Mouse (Mus musculus) liver, embryonic 14.5 days (tissue): ENCODE data around the gene Tmem131l. TPM values are rescaled to one million over a fixed set of nuclear protein-coding genes. Genes with fewer than 3 reads are reported as not detected.

Experiments used
- ATAC-seq: fragments of 200-750 bp; cut with Nextera tagmentation; 2 replicates; pipeline ENCODE4 v1.8.0; 2017; ENCODE audit warnings: moderate number of reproducible peaks, mild to moderate bottlenecking, moderate library complexity; ENCODE audit not compliant: insufficient read depth
- DNase-seq, 3 experiments: peaks; one replicate each; pipeline ENCODE4 v3.0.0-alpha.2; 2012 to 2013; ENCODE audit warnings: low read depth in 3 of 3, low spot score in 3 of 3
- H3K27ac ChIP-seq: fragments of 300-500 bp; sonication (generic); 2 replicates; pipeline ENCODE4 v1.5.1; 2014; ENCODE audit warnings: moderate library complexity, mild to moderate bottlenecking, control low read depth, inconsistent platforms
- H3K27me3 ChIP-seq: fragments of 300-500 bp; sonication (generic); 2 replicates; pipeline ENCODE4 v1.6.1; 2014; ENCODE audit warnings: mild to moderate bottlenecking, low read length, moderate library complexity; ENCODE audit not compliant: control insufficient read depth, insufficient read depth
- H3K36me3 ChIP-seq: fragments of 300-500 bp; sonication (generic); replicated peaks from 2 replicates; pipeline ENCODE4 v1.6.1; 2014; ENCODE audit warnings: low read depth; ENCODE audit not compliant: control insufficient read depth, insufficient read depth
- H3K4me1 ChIP-seq, 2 experiments: fragments of 200-500 bp in 1 of 2; fragments of 300-500 bp in 1 of 2; sonication (generic) in 1 of 2; replicated peaks; 2 replicates each; pipeline ENCODE4 v1.6.1; 2012 to 2014; ENCODE audit warnings: antibody characterized with exemption in 1 of 2, inconsistent platforms in 1 of 2, low read length in 1 of 2; ENCODE audit not compliant: control insufficient read depth in 2 of 2, insufficient read depth in 2 of 2
- H3K4me2 ChIP-seq: fragments of 300-500 bp; sonication (generic); 2 replicates; pipeline ENCODE4 v1.6.1; 2014; ENCODE audit warnings: low read depth, mild to moderate bottlenecking, control low read depth, moderate library complexity
- H3K4me3 ChIP-seq, 2 experiments: fragments of 200-500 bp in 1 of 2; fragments of 300-500 bp in 1 of 2; sonication (generic) in 1 of 2; 2 replicates each; pipeline ENCODE4 v1.5.1; 2012 to 2014; ENCODE audit warnings: low read depth in 2 of 2, low read length in 2 of 2, mild to moderate bottlenecking in 2 of 2, control low read depth in 1 of 2, inconsistent platforms in 1 of 2, moderate library complexity in 1 of 2; ENCODE audit not compliant: insufficient read depth in 1 of 2
- H3K9ac ChIP-seq: fragments of 300-500 bp; sonication (generic); replicated peaks from 2 replicates; pipeline ENCODE4 v1.6.1; 2014; ENCODE audit warnings: mild to moderate bottlenecking, control low read depth, moderate library complexity
- H3K9me3 ChIP-seq: fragments of 300-500 bp; sonication (generic); 2 replicates; pipeline ENCODE4 v1.6.1; 2016; ENCODE audit warnings: low read length, mixed read lengths; ENCODE audit not compliant: control insufficient read depth
- CTCF ChIP-seq: IDR thresholded peaks from 2 replicates; pipeline ENCODE4 v1.5.1; 2016; ENCODE audit warnings: antibody characterized with exemption, low read depth, control low read depth
- EP300 ChIP-seq: IDR thresholded peaks from 2 replicates; pipeline ENCODE4 v1.6.1; 2016; ENCODE audit warnings: antibody characterized with exemption, low read depth
- WGBS: fragments of 180-500 bp; shearing (Covaris S2); extraction: QIAGEN DNeasy Blood & Tissue Kit; methylation state at CpG from one replicate; pipeline ENCODE4 v1.1.7; 2014; ENCODE audit not compliant: insufficient replicate concordance; 5-methylcytosine and 5-hydroxymethylcytosine counted together
- polyA plus RNA-seq, 2 experiments: library from polyadenylated mRNA; depleted of rRNA in 1 of 2; stranded (reverse) in 1 of 2; unstranded in 1 of 2; fragments of >200 nt; fragmentation: Nextera tagmentation in 1 of 2; extraction: Ambion mirVana in 1 of 2; gene quantifications; 2 replicates each; pipeline versions ENCODE4 v1.2.1 to v1.2.3; 2012 to 2014

Gene Tmem131l
- polyA plus RNA-seq, 2 experiments, result 18.9 to 24.5 TPM

DNA sequence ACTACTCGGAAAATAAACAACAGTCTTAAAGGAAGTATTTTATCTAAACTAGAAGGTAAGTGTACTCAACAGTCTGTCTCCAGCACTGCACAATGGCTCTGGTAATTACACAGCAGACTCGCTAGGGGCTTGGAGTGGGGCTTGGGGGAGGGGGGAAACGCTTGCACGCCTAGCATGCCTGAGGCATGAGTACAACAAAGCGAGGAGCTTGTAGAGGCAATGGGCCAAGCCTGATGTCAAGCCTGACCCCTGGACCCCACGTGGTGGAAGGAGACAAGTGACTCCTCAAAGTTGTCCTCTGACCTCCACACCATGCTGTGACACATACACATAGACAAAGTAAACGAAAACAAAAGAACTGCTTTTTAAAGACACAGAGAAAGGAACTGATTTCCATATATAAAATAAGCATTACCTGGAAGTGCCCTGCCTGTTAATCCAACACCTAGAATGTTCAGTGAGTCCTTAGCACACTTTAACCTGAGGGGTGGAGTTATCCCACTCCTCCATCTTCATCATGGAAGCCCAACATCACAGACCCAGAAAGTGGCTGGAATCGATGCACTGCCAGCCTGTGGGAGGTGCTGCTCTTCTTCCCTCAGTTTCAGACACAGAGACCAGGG, 45.6 kb downstream of the Tmem131l start:
- no peak overlapping the region for H3K4me2 ChIP-seq
- no peaks in the 10 kb centered on the region for H3K27me3 ChIP-seq
- H3K9me3 ChIP-seq, result no peaks in the 10 kb centered on the region
- H3K27ac ChIP-seq, result no peak overlapping the region
- WGBS, result 61% methylated on average over 8 of the region's 8 CpGs
- H3K4me1 ChIP-seq, result peaks cover 2 to 5% of the 10 kb centered on the region in 2 experiments; a peak in 1 of 4 replicates
- peak; percentile 40; the same call in 1 of the 2 replicates for ATAC-seq
- H3K36me3 ChIP-seq, result no peaks in the 10 kb centered on the region
- H3K4me3 ChIP-seq, result no peak overlapping the region
- H3K9ac ChIP-seq, result no peak overlapping the region
- DNase-seq, result no peak
- TF ChIP-seq EP300, result no peak
- TF ChIP-seq CTCF, result no peak

DNA sequence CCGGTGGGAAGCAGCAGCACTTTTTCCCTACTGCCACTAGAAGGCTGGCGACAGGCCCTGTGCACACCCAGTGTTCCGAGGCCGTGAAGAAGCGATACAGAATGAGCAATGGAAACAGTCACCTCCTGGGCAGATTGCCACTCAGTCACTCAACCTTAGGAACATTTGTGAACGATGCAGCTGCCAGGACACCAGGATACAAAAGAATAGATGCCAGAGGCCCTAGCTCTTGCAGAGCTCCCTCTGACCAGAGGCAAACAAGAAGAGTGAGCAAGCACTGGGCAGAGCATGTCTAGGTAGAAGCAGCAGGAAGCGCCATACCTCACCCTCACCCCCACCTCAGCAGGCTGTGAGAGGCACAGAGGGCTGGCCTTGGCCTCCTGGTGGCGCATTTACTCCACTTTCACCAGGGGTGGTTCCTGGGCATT, 46.9 kb downstream of the Tmem131l start:
- no peak for TF ChIP-seq EP300
- peak; percentile 42 for TF ChIP-seq CTCF
- H3K9ac ChIP-seq, result no peak overlapping the region
- ATAC-seq (no peak), DNase-seq (no peak)
- H3K4me1 ChIP-seq, result peaks cover 0 to 5% of the 10 kb centered on the region in 2 experiments; a peak in 1 of 4 replicates
- no peaks in the 10 kb centered on the region for H3K27me3 ChIP-seq
- no peak overlapping the region for H3K27ac ChIP-seq
- no peaks in the 10 kb centered on the region for H3K36me3 ChIP-seq
- H3K4me3 ChIP-seq, result no peak overlapping the region
- WGBS, result 87% methylated on average over 8 of the region's 8 CpGs
- no peaks in the 10 kb centered on the region for H3K9me3 ChIP-seq
- no peak overlapping the region for H3K4me2 ChIP-seq

DNA sequence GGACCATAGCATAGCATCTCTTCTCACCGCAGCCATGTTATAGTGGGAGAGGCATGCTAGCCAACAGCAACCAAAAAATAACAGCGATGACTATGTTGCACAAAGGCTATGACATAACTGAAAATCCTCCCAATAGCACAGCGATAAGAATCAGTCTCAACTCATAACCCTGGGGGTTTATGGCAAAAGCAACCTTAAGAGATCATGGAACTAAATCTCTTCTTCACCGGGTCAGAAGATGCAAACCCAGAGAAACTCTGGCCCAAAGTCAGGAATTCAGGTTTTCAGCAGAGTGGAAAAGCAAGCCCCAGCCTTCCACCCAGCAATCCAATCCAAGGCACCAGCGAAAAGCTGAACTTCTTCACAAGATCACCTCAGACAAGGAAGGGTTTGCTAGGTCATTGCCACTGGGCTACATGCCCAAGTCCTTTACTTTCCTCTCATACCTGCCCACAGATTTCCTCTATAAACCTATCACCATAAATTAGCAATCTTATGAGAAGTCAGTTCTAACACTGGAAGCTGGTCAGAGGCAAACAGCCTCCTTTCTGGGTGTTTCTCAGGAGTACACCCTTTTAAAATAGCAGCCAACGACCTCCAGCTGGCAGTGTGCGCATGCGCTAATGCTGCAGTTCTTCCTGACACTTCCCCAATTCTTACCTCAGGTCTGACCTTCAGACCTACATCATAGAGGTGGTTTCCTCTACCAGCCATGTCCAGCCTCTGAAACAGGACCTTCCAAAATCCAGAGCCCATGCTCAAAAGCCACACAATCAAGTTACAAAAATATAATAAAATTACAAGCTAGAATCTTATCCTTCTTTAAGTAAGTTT, 48.1 kb downstream of the Tmem131l start:
- Histone ChIP-seq H3K4me1 (peaks cover 0 to 2% of the 10 kb centered on the region in 2 experiments; a peak in 1 of 4 replicates), H3K27me3 (no peaks in the 10 kb centered on the region), H3K4me3 (no peak overlapping the region), H3K4me2 (no peak overlapping the region), H3K36me3 (no peaks in the 10 kb centered on the region), H3K9me3 (no peaks in the 10 kb centered on the region), H3K9ac (no peak overlapping the region), H3K27ac (no peak overlapping the region)
- TF ChIP-seq EP300 (no peak), CTCF (no peak)
- ATAC-seq, result no peak
- no peak for DNase-seq
- 76% methylated on average over 8 of the region's 8 CpGs for WGBS

DNA sequence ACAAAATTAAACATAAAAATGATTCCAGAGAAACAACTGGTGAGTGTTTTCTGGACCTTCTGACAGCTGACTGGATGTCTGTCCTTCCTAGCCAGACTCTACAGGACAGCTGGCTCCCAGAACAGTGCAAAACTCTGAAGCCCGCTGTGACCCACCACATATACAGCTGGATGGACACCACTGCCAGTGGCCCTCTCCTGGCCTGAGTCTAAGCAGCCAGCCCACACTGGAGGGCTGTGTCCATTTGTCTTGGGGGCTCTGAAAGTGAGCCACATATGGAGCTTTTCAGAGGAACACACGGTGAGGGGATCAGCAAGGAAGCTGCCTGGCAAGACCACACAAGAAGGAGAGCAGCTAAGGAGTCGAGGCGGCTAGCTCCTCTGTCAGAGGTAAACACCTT, 51.8 kb downstream of the Tmem131l start:
- no peaks in the 10 kb centered on the region for H3K27me3 ChIP-seq
- no peak for TF ChIP-seq EP300
- no peak for DNase-seq
- no peaks in the 10 kb centered on the region for H3K9me3 ChIP-seq
- H3K4me2 ChIP-seq, result no peak overlapping the region
- no peak overlapping the region for H3K4me3 ChIP-seq
- no peak for ATAC-seq
- 60% methylated on average over 4 of the region's 4 CpGs for WGBS
- no peak overlapping the region for H3K9ac ChIP-seq
- no peaks in the 10 kb centered on the region for H3K36me3 ChIP-seq
- H3K27ac ChIP-seq, result no peak overlapping the region
- H3K4me1 ChIP-seq, result peaks cover 0 to 2% of the 10 kb centered on the region in 2 experiments; a peak in 1 of 4 replicates

DNA sequence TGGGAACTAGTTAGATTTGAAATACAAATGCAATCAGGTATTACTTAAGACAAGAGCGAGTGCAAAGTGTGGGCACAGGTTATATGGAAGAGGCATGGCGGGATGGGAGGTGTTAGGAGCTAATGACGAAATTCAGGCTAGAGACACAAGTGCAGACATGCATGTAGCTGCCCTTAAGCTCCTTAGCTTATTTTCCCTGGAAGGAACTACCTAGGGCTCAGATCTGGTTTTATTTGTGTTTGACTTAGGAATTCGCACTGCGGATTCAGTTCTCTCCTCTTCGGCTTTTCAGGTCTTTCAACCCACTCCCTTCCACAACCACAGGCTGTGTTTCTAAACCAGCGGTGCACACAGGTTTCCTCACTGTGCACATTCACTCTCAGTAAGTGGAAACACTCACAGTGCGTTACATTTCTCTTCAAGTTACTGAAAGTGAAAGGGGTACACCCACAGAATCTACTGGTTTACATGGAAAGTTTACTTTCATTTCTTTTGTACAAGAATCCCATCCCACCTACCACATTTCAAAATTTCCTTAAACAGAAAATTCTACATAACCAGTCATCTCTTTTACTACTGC, 52.4 kb downstream of the Tmem131l start:
- no peak for DNase-seq
- Histone ChIP-seq H3K27ac (no peak overlapping the region), H3K4me1 (peaks cover 0 to 2% of the 10 kb centered on the region in 2 experiments; a peak in 1 of 4 replicates), H3K9ac (no peak overlapping the region), H3K27me3 (no peaks in the 10 kb centered on the region), H3K9me3 (no peaks in the 10 kb centered on the region), H3K4me3 (no peak overlapping the region), H3K36me3 (no peaks in the 10 kb centered on the region), H3K4me2 (no peak overlapping the region)
- no peak for ATAC-seq
- no peak for TF ChIP-seq EP300
- TF ChIP-seq CTCF, result no peak
- WGBS, result 83% methylated on average over 8 of the region's 8 CpGs
